Mouse (Mus musculus) stomach, embryonic 15.5 days (tissue): ENCODE measurements at regions not wholly inside any gene's neighbourhood (a gene's known extent, or its start where the extent isn't known, plus 50 kb on each side); places are given as distances from the start of the nearest gene placed in this dataset.

Experiments used
- ATAC-seq: fragments of 200-750 bp; cut with Nextera tagmentation; 2 replicates; pipeline ENCODE4 v1.8.0; 2017; ENCODE audit warnings: low read depth, moderate number of reproducible peaks, moderate TSS enrichment; ENCODE audit not compliant: insufficient read depth, low FRiP score
- H3K27ac ChIP-seq: fragments of 300-500 bp; sonication (generic); 2 replicates; pipeline ENCODE4 v1.5.1; 2015; ENCODE audit warnings: mild to moderate bottlenecking, inconsistent platforms
- H3K27me3 ChIP-seq: fragments of 300-500 bp; sonication (generic); replicated peaks from 2 replicates; pipeline ENCODE4 v1.6.1; 2015; ENCODE audit warnings: inconsistent platforms
- H3K36me3 ChIP-seq: fragments of 300-500 bp; sonication (generic); 2 replicates; pipeline ENCODE4 v1.6.1; 2015; ENCODE audit warnings: inconsistent platforms
- H3K4me1 ChIP-seq: fragments of 300-500 bp; sonication (generic); 2 replicates; pipeline ENCODE4 v1.6.1; 2015; ENCODE audit warnings: inconsistent platforms
- H3K4me2 ChIP-seq: fragments of 300-500 bp; sonication (generic); 2 replicates; pipeline ENCODE4 v1.6.1; 2015; ENCODE audit warnings: mild to moderate bottlenecking, inconsistent platforms
- H3K4me3 ChIP-seq: fragments of 300-500 bp; sonication (generic); replicated peaks from 2 replicates; pipeline ENCODE4 v1.5.1; 2015; ENCODE audit warnings: inconsistent platforms
- H3K9ac ChIP-seq: fragments of 300-500 bp; sonication (generic); 2 replicates; pipeline ENCODE4 v1.6.1; 2015; ENCODE audit warnings: inconsistent platforms
- H3K9me3 ChIP-seq: fragments of 300-500 bp; sonication (generic); 2 replicates; pipeline ENCODE4 v1.6.1; 2016; ENCODE audit warnings: inconsistent platforms
- WGBS: fragments of 180-500 bp; shearing (Covaris S2); methylation state at CpG from one replicate; pipeline ENCODE4 v1.1.7; 2015; 5-methylcytosine and 5-hydroxymethylcytosine counted together

- no peaks in the 10 kb centered on the region for H3K36me3 ChIP-seq
- no peak overlapping the region for H3K4me3 ChIP-seq
- ATAC-seq = no peak
- H3K27me3 ChIP-seq = no peaks in the 10 kb centered on the region
- no peak overlapping the region for H3K4me2 ChIP-seq
- no peak overlapping the region for H3K27ac ChIP-seq
- no peaks in the 10 kb centered on the region for H3K9me3 ChIP-seq
- no peak overlapping the region for H3K9ac ChIP-seq
- no peaks in the 10 kb centered on the region for H3K4me1 ChIP-seq
- WGBS = 52% methylated on average over 3 of the region's 3 CpGs
Observed at GRCm38 (mm10) chr1:125123861-125124260, 311.7 kb downstream of the Actr3 start.

GRCm38 (mm10) chr1:125100596-125100995 lies 334.9 kb downstream of the Actr3 start:
- no peaks in the 10 kb centered on the region for H3K27me3 ChIP-seq
- no peaks in the 10 kb centered on the region for H3K9me3 ChIP-seq
- no peaks in the 10 kb centered on the region for H3K4me1 ChIP-seq
- ATAC-seq = no peak
- WGBS = 76% methylated on average over 2 of the region's 2 CpGs
- H3K4me2 ChIP-seq = no peak overlapping the region
- H3K27ac ChIP-seq = no peak overlapping the region
- no peaks in the 10 kb centered on the region for H3K36me3 ChIP-seq
- H3K4me3 ChIP-seq = no peak overlapping the region
- H3K9ac ChIP-seq = no peak overlapping the region

- no peaks in the 10 kb centered on the region for H3K9me3 ChIP-seq
- WGBS = 83% methylated on average over 4 of the region's 4 CpGs
- no peak overlapping the region for H3K4me3 ChIP-seq
- no peaks in the 10 kb centered on the region for H3K27me3 ChIP-seq
- no peak for ATAC-seq
- no peaks in the 10 kb centered on the region for H3K4me1 ChIP-seq
- H3K9ac ChIP-seq = no peak overlapping the region
- no peak overlapping the region for H3K4me2 ChIP-seq
- no peaks in the 10 kb centered on the region for H3K36me3 ChIP-seq
- H3K27ac ChIP-seq = no peak overlapping the region
Observed at GRCm38 (mm10) chr1:125084906-125085305, 350.6 kb downstream of the Actr3 start.

- Histone ChIP-seq H3K27me3 (no peaks in the 10 kb centered on the region), H3K9me3 (no peaks in the 10 kb centered on the region), H3K27ac (no peak overlapping the region), H3K4me3 (no peak overlapping the region), H3K9ac (no peak overlapping the region), H3K4me1 (no peaks in the 10 kb centered on the region), H3K4me2 (no peak overlapping the region), H3K36me3 (no peaks in the 10 kb centered on the region)
- 37% methylated on average over 4 of the region's 4 CpGs for WGBS
- ATAC-seq = peak; percentile 72
Observed at GRCm38 (mm10) chr1:125039572-125040326, 395.8 kb downstream of the Actr3 start.

GRCm38 (mm10) chr1:125013301-125013700 lies 422.2 kb downstream of the Actr3 start:
- Histone ChIP-seq H3K36me3 (no peaks in the 10 kb centered on the region), H3K4me3 (no peak overlapping the region)
- WGBS = 70% methylated on average over 4 of the region's 4 CpGs

GRCm38 (mm10) chr1:125011893-125012292 lies 423.6 kb downstream of the Actr3 start:
- Histone ChIP-seq H3K9ac (no peak overlapping the region), H3K36me3 (no peaks in the 10 kb centered on the region), H3K27me3 (no peaks in the 10 kb centered on the region), H3K4me1 (no peaks in the 10 kb centered on the region), H3K4me3 (no peak overlapping the region), H3K4me2 (no peak overlapping the region), H3K9me3 (no peaks in the 10 kb centered on the region), H3K27ac (no peak overlapping the region)
- WGBS = 68% methylated on average over 2 of the region's 2 CpGs
- no peak for ATAC-seq

More at GRCm38 (mm10) chr1:125013301-125013700, 422.2 kb downstream of the Actr3 start:
- Histone ChIP-seq H3K27ac (no peak overlapping the region), H3K4me1 (no peaks in the 10 kb centered on the region), H3K4me2 (no peak overlapping the region), H3K9ac (no peak overlapping the region), H3K9me3 (no peaks in the 10 kb centered on the region), H3K27me3 (no peaks in the 10 kb centered on the region)
- ATAC-seq = no peak

- Histone ChIP-seq H3K4me2 (no peak overlapping the region), H3K36me3 (no peaks in the 10 kb centered on the region), H3K4me3 (no peak overlapping the region), H3K9ac (no peak overlapping the region), H3K27me3 (no peaks in the 10 kb centered on the region), H3K9me3 (no peaks in the 10 kb centered on the region), H3K27ac (no peak overlapping the region), H3K4me1 (no peaks in the 10 kb centered on the region)
- WGBS = 58% methylated on average over 1 of the region's 1 CpGs
- ATAC-seq = no peak
Observed at GRCm38 (mm10) chr1:124997577-124997976, 437.9 kb downstream of the Actr3 start.

- Histone ChIP-seq H3K36me3 (no peaks in the 10 kb centered on the region), H3K27me3 (no peaks in the 10 kb centered on the region), H3K4me3 (no peak overlapping the region), H3K9me3 (no peaks in the 10 kb centered on the region), H3K4me1 (no peaks in the 10 kb centered on the region), H3K9ac (no peak overlapping the region), H3K4me2 (no peak overlapping the region), H3K27ac (no peak overlapping the region)
- no peak for ATAC-seq
Observed at GRCm38 (mm10) chr1:124950849-124951248, 484.7 kb downstream of the Actr3 start.

- Histone ChIP-seq H3K9me3 (no peaks in the 10 kb centered on the region), H3K4me3 (no peak overlapping the region), H3K4me1 (no peaks in the 10 kb centered on the region), H3K4me2 (no peak overlapping the region), H3K36me3 (no peaks in the 10 kb centered on the region), H3K27me3 (no peaks in the 10 kb centered on the region), H3K27ac (no peak overlapping the region), H3K9ac (no peak overlapping the region)
- no peak for ATAC-seq
Observed at GRCm38 (mm10) chr1:124904373-124904772, 531.2 kb downstream of the Actr3 start.

- no peak overlapping the region for H3K4me3 ChIP-seq
- H3K36me3 ChIP-seq = no peaks in the 10 kb centered on the region
- H3K9ac ChIP-seq = no peak overlapping the region
- 80% methylated on average over 3 of the region's 3 CpGs for WGBS
- no peak for ATAC-seq
- H3K9me3 ChIP-seq = no peaks in the 10 kb centered on the region
- H3K4me1 ChIP-seq = no peaks in the 10 kb centered on the region
- no peak overlapping the region for H3K27ac ChIP-seq
- no peaks in the 10 kb centered on the region for H3K27me3 ChIP-seq
- H3K4me2 ChIP-seq = no peak overlapping the region
Observed at GRCm38 (mm10) chr1:124871148-124871547, 564.4 kb downstream of the Actr3 start.

- Histone ChIP-seq H3K4me2 (no peak overlapping the region), H3K27ac (no peak overlapping the region), H3K36me3 (no peaks in the 10 kb centered on the region), H3K27me3 (no peaks in the 10 kb centered on the region), H3K4me1 (no peaks in the 10 kb centered on the region), H3K9ac (no peak overlapping the region), H3K9me3 (no peaks in the 10 kb centered on the region), H3K4me3 (no peak overlapping the region)
- WGBS = 78% methylated on average over 3 of the region's 3 CpGs
- ATAC-seq = no peak
Observed at GRCm38 (mm10) chr1:124866248-124866647, 569.3 kb downstream of the Actr3 start.

- Histone ChIP-seq H3K4me3 (no peak overlapping the region), H3K9ac (no peak overlapping the region), H3K27me3 (no peaks in the 10 kb centered on the region), H3K27ac (no peak overlapping the region), H3K4me2 (no peak overlapping the region), H3K36me3 (no peaks in the 10 kb centered on the region), H3K9me3 (no peaks in the 10 kb centered on the region), H3K4me1 (no peaks in the 10 kb centered on the region)
- 47% methylated on average over 6 of the region's 6 CpGs for WGBS
- no peak for ATAC-seq
Observed at GRCm38 (mm10) chr1:124845681-124846080, 589.8 kb downstream of the Actr3 start.

- H3K9me3 ChIP-seq = no peaks in the 10 kb centered on the region
- no peak overlapping the region for H3K27ac ChIP-seq
- H3K4me2 ChIP-seq = no peak overlapping the region
- H3K4me3 ChIP-seq = no peak overlapping the region
- H3K9ac ChIP-seq = no peak overlapping the region
- WGBS = 86% methylated on average over 7 of the region's 7 CpGs
- no peaks in the 10 kb centered on the region for H3K36me3 ChIP-seq
- H3K27me3 ChIP-seq = no peaks in the 10 kb centered on the region
- ATAC-seq = no peak
- H3K4me1 ChIP-seq = no peaks in the 10 kb centered on the region
Observed at GRCm38 (mm10) chr1:124825717-124826116, 609.8 kb downstream of the Actr3 start.
